9 mouse cellular contexts compared by ENCODE assay signal in genomic region chr10:122803906-122804305, GRCm38 (mm10).
DNase-seq lines count a peak whose midpoint lies in the region; ATAC-seq and TF ChIP-seq lines count a peak whose summit lies in the region.
"Had no signal": no experiment of that assay in that cellular context is flagged by ENCODE, and none has a peak within 500 bp of the region (broad histone marks: within the 10 kb centered on the region; RNA-seq: fewer than 3 reads in every experiment).

No protein-coding gene starts in this region.

- DNase-seq in frontal cortex, postnatal 25 days (ENCODE audit: low spot score in 2 of 2), result peak; percentile 58 to 59
- DNase-seq in MEL-GATA-1-ER (ENCODE audit: extremely low read depth, low read depth), result peak; percentile 45
- peak; percentile 88 to 94 for DNase-seq in cerebellum, postnatal 10 days
- DNase-seq in gastrocnemius, postnatal 36 days, result peak; percentile 60 to 63
- peak; percentile 47 to 76 for DNase-seq in layer of hippocampus, adult 2 months (ENCODE audit: low spot score in 2 of 2)
- peak; percentile 39 to 56 for DNase-seq in spleen, postnatal 36 days (ENCODE audit: low spot score in 2 of 2)

- no peak for ATAC-seq in frontal cortex, adult (ENCODE audit: low TSS enrichment)
- ATAC-seq in megakaryocyte, adult 5-6 weeks (ENCODE audit: poor library complexity, severe bottlenecking), result peak; percentile 58

- no peak overlapping the region for H3K27ac ChIP-seq in layer of hippocampus, adult 2 months
- H3K27ac ChIP-seq: macrophage had no signal

- no peak overlapping the region for H3K4me3 ChIP-seq in layer of hippocampus, adult 2 months

- intact Hi-C loops in gastrocnemius, postnatal 36 days (cut with DNase I), result no loop called here

- TF ChIP-seq CTCF in layer of hippocampus, adult 2 months (conservative IDR thresholded peaks at IDR 0.05), result peak; percentile 71
